Mouse (Mus musculus) T-cell, adult 2 months (primary cell): ENCODE data around the gene Rps5.
"Not testable (repeated sequence)": the region's sequence is repeated elsewhere in the genome, so short reads cannot be mapped to it uniquely, and the experiment has no call there.

Source experiments
- DNase-seq: peaks from one replicate; pipeline ENCODE4 v3.0.0; 2022; ENCODE audit warnings: low spot score

The Rps5 gene

GRCm38 (mm10) chr7:12921705-12922465, at the start of gene Rps5:
Rps5 (plus strand) TSS chr7:12922290.
- peak; percentile 98 for DNase-seq

DNA sequence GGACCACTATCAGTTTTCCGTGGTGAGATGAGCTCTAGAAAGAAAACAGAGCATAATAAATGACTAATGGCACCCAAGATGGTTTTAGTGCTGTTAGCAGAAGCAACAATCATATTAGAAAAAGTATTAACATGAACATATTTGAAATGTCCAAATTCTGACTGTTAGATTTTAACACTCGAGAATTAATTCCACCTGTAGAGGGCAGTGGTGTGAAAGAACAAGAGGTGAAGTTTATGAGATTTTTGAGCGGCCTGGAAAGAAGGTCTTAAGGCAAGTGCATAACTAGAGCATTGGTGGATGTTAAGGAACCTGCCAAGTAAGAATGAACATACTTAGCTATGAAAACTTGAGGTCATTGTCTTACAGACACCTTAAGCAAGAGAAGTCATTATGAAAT, 47.8 kb upstream of the Rps5 start:
- DNase-seq, result peak; percentile 43

GRCm38 (mm10) chr7:12880036-12880435, 42.1 kb upstream of the Rps5 start:
- DNase-seq, result no peak

- DNase-seq, result not testable (repeated sequence)
These were observed 41.6 kb upstream of the Rps5 start for GRCm38 (mm10) chr7:12880497-12880896.

DNA sequence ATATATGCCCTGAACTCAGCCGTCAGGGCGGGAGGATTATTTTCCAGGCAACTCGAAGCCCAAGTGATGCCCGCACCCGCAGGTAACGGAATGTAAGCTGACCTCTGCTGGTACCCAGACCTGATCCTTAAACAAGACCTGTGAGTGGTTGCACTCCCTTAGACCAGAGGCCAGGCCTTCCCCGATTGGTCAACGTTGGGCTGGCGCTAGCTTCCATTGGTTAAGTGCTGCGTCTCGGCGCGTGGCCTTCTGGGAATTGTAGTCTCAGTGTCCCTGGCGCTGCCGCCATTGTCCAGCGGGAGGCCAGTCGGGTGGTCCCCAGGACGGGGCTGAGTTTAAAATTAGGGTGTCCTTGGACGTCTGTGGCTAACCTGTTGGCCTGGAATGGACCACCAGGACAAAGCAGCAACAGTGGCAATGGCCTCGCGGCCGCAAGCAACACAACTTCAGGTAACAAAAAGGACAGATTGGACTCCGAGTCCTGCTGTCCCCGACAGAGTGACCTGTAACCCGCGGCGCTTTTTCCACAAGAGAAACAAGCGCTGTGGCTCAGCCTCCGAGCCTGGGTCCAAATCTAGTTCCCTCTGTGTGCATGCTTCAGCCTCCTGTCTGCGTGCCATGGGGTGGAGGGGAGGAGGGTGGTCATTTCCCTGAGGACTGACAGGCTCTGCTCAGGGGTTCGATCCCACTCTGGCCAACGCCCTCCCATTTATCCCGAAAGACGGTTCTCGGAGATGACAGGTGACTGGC, 41.0 kb upstream of the Rps5 start, which contains the start of gene Zfp128:
Gene Zfp128 (plus strand): TSS at position 267 of the 750 bp plus-strand sequence.
- peak; percentile 83 for DNase-seq

DNA sequence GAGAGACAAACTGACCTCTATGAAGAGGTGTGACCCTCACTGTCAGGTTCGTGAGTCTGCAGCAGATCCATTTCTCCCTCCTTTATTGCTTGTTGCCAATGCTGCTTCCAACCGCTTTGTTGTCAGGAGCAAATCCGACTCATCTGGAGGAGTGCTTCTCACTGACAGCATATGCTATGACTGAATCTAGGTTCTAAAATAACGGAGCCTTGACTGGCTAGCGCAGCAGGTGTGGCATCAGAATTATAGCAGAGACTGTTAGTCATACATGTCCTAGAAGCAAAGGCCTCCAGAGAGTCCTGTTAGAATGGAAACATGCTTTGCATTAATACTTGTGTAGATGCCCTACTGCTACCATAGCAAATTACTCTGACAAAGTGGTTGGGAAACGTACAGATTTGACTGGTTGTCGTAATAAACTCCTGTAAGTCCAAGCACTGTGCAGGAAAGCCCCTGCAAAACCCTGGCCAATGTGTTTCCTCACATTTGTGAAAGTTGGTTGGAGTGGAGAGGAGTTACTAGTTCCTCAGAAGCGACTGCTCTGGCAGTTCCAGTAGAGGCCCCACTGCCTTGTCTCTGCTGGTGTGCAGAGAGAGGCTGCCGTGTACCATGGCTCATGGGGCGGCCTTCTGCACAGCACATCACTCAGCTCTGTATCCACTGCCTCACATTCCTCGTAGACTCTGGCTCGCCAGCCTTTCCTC, 35.4 kb upstream of the Rps5 start:
- no peak for DNase-seq

- no peak for DNase-seq
These were observed 34.5 kb upstream of the Rps5 start for GRCm38 (mm10) chr7:12887585-12887984.

- no peak for DNase-seq
These were observed 31.2 kb upstream of the Rps5 start for GRCm38 (mm10) chr7:12890928-12891327.

DNA sequence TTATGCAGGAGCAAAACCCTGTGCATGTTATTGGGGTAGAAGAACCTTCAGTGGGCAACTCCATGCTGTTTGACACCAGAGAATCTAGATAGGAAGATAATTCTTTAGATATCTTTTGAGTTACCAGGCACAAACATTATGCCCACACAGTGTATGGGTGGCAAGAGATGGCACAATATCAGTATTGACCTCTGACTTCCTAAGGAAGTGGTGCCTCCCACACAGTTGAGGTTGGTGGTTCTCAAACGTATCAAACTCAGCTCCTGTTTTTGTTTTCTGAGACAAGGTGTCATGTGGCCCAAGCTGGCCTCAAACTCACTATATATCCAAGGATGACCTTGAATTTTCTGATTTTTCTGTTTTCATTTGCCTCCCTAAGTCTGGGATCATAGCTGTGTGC, 30.8 kb upstream of the Rps5 start:
- no peak for DNase-seq

- peak; percentile 82 for DNase-seq
These were observed 24.3 kb upstream of the Rps5 start, which contains the start of gene Zscan22 for GRCm38 (mm10) chr7:12897655-12898410. Zscan22 (plus strand) TSS chr7:12897815.

- DNase-seq, result no peak
These were observed 20.6 kb upstream of the Rps5 start for GRCm38 (mm10) chr7:12901517-12901916.

GRCm38 (mm10) chr7:12903623-12904022, 18.5 kb upstream of the Rps5 start:
- no peak for DNase-seq

GRCm38 (mm10) chr7:12905146-12905545, 16.9 kb upstream of the Rps5 start:
- DNase-seq, result no peak

GRCm38 (mm10) chr7:12909498-12909962, 12.6 kb upstream of the Rps5 start:
- DNase-seq, result peak; percentile 81

DNA sequence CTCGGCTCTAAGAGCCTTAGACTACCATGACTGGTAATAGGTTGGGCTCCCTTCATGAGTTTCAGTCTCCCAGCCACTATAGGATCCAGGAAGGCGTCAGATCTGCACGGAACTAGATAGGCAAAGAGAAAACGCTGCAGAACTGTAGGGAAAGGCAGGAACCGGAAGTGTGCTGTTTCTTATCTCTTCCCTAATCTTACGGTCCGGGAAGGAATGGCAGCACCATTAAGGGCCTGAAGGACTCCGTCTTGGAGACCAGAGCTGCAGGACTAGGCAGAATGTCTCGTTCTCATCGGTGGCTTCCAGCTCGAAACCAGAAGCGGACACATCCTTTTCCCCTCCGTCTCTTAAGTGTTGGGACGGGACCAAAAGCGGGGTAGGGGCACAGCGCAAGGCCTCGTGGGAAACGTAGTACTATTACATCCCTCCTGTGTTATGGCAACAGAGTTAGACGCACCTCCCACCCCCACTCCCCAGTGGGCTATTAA, 11.9 kb upstream of the Rps5 start:
- peak; percentile 19 for DNase-seq

GRCm38 (mm10) chr7:12913556-12913955, 8.5 kb upstream of the Rps5 start:
- no peak for DNase-seq

- not testable (repeated sequence) for DNase-seq
These were observed 1.6 kb upstream of the Rps5 start for GRCm38 (mm10) chr7:12920495-12920894.

GRCm38 (mm10) chr7:12921318-12921704, 779 bp upstream of the Rps5 start:
- DNase-seq, result no peak

GRCm38 (mm10) chr7:12922729-12923128, 639 bp downstream of the Rps5 start:
- no peak for DNase-seq

DNA sequence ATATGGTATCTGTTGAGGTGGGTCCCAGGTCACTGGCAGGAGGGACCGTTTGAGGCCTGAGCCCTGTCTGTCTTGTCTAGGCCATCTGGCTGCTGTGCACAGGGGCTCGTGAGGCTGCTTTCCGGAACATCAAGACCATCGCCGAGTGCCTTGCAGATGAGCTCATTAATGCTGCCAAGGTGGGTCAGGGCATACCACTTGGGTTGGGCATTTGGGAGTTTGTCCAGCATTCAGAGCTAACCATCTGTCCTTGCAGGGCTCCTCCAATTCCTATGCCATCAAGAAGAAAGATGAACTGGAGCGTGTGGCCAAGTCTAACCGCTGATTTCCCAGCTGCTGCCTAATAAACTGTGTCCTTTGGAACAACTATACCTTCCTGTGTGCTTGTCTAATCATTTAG, 4.2 kb downstream of the Rps5 start:
- no peak for DNase-seq

- no peak for DNase-seq
These were observed 5.1 kb downstream of the Rps5 start, which contains the start of gene Rnf225 for GRCm38 (mm10) chr7:12927191-12927680. Rnf225 (plus strand) TSS chr7:12927416.
